Mouse (Mus musculus) layer of hippocampus, postnatal 10 days (tissue): ENCODE data around the gene Gpn3. TPM values are rescaled to one million over a fixed set of nuclear protein-coding genes. Genes with fewer than 3 reads are reported as not detected.

Experiments
- DNase-seq, 2 experiments: peaks; one replicate each; pipeline ENCODE4 v3.0.0; 2021; ENCODE audit warnings: low spot score in 2 of 2
- total RNA-seq, 2 experiments: library from RNA; stranded (reverse); gene quantifications; 2 replicates each; pipeline ENCODE4 v1.2.3; 2021

The Gpn3 gene
- total RNA-seq, 2 experiments from 2014 or later = 26.7 to 29.1 TPM

- DNase-seq = no peak
Measured at GRCm38 (mm10) chr5:122421271-122422068, 49.8 kb downstream of the Gpn3 start, which contains the start of gene Anapc7. Anapc7 (plus strand) TSS chr5:122421693.

- DNase-seq = peak; percentile 91 to 94
Measured at GRCm38 (mm10) chr5:122422071-122422964, 50.6 kb downstream of the Gpn3 start.

- no peak for DNase-seq
Measured at GRCm38 (mm10) chr5:122423083-122423482, 51.4 kb downstream of the Gpn3 start.

- no peak for DNase-seq
Measured at GRCm38 (mm10) chr5:122425550-122425949, 53.9 kb downstream of the Gpn3 start.

- DNase-seq = no peak
Measured at GRCm38 (mm10) chr5:122430036-122430775, 58.5 kb downstream of the Gpn3 start.

- no peak for DNase-seq
Measured at GRCm38 (mm10) chr5:122431221-122431620, 59.5 kb downstream of the Gpn3 start.

Other genes with a start within 250 kb of the Gpn3 start
- 1 to 10 TPM in 1 of 2 experiments, under 1 TPM in 1; 0.78 to 1.8 TPM for gene Ccdc63, start 231.1 kb upstream of the Gpn3 start, total RNA-seq
- 100 to 1,000 TPM; 190 to 196 TPM for gene Ppp1cc, start 213.6 kb upstream of the Gpn3 start, total RNA-seq
- gene Hvcn1, start 165.1 kb upstream of the Gpn3 start, total RNA-seq = 1 to 10 TPM; 2.6 to 2.8 TPM
- gene Tctn1, start 107.4 kb upstream of the Gpn3 start, total RNA-seq = 10 to 100 TPM; 15.0 to 17.3 TPM
- gene Pptc7, start 87.5 kb upstream of the Gpn3 start, total RNA-seq = 10 to 100 TPM; 26.1 to 27.3 TPM
- gene Rad9b, start 17.6 kb upstream of the Gpn3 start, total RNA-seq = 1 to 10 TPM; 5.1 to 5.4 TPM
- 100 to 1,000 TPM; 213 to 228 TPM for gene Vps29, start 17.5 kb upstream of the Gpn3 start, total RNA-seq
- 10 to 100 TPM; 77.7 to 81.3 TPM for gene Fam216a, start 488 bp downstream of the Gpn3 start, total RNA-seq
- gene Arpc3, start 20.0 kb downstream of the Gpn3 start, total RNA-seq = 100 to 1,000 TPM; 287 to 319 TPM
- gene Anapc7, start 49.8 kb downstream of the Gpn3 start, total RNA-seq = 10 to 100 TPM; 35.1 to 37.9 TPM
- gene Atp2a2, start 130.3 kb downstream of the Gpn3 start, total RNA-seq = 100 to 1,000 TPM; 511 to 561 TPM
- gene Ift81, start 242.6 kb downstream of the Gpn3 start, total RNA-seq = 10 to 100 TPM; 28.7 to 29.9 TPM